Mouse (Mus musculus): Measurements from ENCODE around the gene Hace1.

DNA sequence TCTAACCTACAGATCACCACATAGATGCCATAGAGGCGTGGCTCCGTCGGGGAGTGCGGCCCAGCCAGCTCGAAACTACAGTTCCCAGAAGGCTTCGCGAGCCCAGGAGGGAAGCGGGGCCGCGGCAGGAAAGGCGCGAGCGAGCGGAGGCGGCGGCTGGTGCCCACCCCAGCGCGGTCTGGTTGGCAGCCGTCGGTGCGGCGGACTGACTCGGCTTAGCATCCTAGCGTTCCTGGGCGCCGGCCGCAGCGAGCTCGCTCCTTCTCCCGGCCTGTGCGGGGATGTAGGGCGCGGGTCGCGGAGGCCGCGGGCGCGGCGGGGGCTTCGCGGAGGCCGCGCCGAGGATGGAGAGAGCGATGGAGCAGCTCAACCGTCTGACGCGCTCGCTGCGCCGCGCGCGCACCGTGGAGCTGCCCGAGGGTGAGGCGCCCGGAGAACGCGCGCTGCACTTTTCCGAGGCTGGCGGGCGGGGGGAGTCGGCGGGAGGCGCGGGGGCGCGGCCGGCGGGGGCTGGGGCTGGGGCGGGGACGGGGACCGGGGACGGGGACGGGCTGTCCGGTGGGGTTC, at the start of gene Hace1:
- TF ChIP-seq CTCF (IDR thresholded peaks at IDR 0.05; ENCODE audit: low read depth) (no peak), EP300 (IDR thresholded peaks at IDR 0.05; ENCODE audit: low read depth) (no peak)
